Mouse (Mus musculus) heart, adult 2 months (tissue): Measurements from ENCODE around the gene Gabbr1.

ENCODE experiments used
- CTCF ChIP-seq: fragments of 200-600 bp; IDR thresholded peaks from 2 replicates; pipeline ENCODE4 v1.8.1; 2022; ENCODE audit warnings: antibody characterized with exemption, mild to moderate bottlenecking, moderate library complexity
- EP300 ChIP-seq: fragments of 200-500 bp; IDR thresholded peaks from 2 replicates; pipeline ENCODE4 v1.6.1; 2011; ENCODE audit warnings: low read depth, low read length, control low read depth; ENCODE audit not compliant: insufficient read depth
- POLR2A ChIP-seq: fragments of 200-500 bp; IDR thresholded peaks from 2 replicates; pipeline ENCODE4 v1.6.1; 2011; ENCODE audit warnings: mild to moderate bottlenecking, low read depth, low read length, control low read depth; ENCODE audit not compliant: insufficient read depth

DNA sequence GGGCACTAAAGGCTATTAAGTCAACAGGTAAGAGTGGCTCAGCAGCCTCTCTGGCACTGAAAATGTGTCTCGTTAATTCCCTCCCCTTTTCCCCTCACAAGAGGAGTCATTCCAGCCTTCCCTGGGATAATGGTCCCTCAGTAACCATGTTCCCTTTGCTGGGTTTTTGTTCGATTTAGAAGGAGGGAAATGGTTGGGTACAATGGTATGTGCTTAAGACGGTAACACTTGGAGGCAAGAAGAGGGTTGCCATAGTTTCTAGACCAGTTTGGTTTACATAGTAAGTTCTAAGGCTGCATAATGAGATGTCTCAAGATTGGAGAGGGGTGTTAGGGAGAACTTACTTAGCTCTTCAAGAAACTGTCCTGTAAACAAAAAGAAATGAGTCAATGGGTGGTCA is 34.0 kb upstream of the Gabbr1 start:
- TF ChIP-seq POLR2A, result no peak
- no peak for TF ChIP-seq CTCF
- no peak for TF ChIP-seq EP300
